Mouse (Mus musculus): ENCODE results near the gene Cdc20b. TPM values are rescaled to one million over a fixed set of nuclear protein-coding genes. Genes with fewer than 3 reads are reported as not detected.

The Cdc20b gene
- total RNA-seq, 2 experiments from 2014 or later: not detected

- intact Hi-C loops (cut with DNase I): no loop called here
Measured at GRCm38 (mm10) chr13:113082101-113082500, 47.2 kb downstream of the Cdc20b start.

DNA sequence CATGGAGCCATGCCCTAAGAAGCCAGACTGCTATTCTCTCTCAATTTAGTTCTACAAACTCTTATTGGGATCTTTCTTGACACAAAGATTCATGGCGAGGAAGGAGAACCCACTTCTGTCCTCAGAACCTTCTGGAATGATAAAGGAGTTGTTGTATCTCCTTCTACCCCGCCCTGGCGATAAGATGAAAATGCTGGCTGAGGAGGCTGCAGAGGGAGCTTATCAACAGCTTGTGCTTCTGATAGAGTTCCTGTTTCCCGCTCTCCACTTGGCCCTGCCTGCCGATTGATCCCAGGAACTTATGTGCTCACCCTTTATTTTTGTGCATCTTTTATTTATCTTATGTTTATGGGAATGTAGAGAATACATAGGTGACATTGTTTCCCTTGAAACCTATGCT, 49.8 kb downstream of the Cdc20b start:
- DNase-seq (ENCODE audit: low spot score in 2 of 2): no peak
- intact Hi-C loops (cut with DNase I): no loop called here

More at GRCm38 (mm10) chr13:113082101-113082500, 47.2 kb downstream of the Cdc20b start:
- DNase-seq (ENCODE audit: low spot score in 2 of 2): no peak

DNA sequence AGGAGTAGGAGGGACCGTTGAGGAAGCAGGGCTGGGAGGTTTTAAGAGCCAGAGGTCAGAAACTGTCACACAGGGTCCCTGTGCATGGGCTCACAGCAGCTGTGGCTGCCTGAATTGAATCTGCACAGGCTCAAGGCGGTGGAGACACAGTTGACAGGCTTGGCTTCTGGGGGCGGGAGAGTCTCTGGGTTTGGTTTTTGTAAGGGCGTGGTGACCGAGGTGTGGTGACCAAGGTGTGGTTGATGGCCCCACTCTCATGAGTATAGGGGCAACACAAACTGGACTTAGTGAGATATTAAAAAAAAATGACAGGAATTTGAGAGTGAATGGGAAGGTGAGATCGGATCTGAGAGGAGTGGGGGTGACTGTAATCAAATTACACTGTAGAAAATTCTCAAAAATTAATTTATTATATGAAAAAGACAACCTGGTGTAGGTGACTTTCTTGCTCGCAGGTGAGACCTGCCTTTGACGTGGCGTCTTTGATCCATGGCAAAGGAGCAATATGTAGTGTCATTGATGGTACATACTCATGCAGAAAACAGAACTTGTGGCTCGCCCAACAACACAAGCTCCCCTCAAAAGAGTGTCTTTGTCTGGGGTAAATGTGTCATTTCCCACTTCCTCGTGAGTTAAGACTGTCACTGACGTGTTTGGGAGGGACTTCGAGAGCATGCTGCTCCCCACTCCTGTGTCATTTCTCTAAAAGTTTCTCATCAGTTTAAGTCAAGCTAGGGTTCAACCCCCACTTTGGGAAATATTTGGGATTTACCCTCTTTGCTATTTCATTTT, 52.5 kb downstream of the Cdc20b start:
- intact Hi-C loops (cut with DNase I): no loop called here

DNA sequence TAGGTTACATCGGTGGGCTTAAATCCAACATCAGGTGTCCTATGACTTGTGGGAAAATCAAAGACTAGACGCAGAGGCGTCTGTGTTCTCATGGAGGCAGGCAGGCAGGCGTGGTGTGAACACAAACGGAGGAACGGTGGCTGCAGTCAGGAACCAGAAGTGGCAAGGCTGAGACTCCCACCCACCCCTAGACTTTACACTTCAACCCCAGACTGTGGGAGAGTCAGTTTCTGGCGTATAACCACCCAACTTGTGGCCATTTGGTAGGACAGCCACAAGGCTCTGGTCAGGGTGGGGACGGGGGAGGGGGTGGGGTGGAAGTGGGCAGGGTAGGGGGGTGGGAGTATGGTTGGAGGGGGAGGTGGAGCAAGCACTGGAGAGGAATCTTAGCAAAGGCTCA, 55.6 kb downstream of the Cdc20b start:
- DNase-seq (ENCODE audit: low spot score in 2 of 2): no peak
- intact Hi-C loops (cut with DNase I): no loop called here

More for the DNA sequence above, 52.5 kb downstream of the Cdc20b start:
- no peak for DNase-seq (ENCODE audit: low spot score in 2 of 2)

GRCm38 (mm10) chr13:113094618-113095017, 59.7 kb downstream of the Cdc20b start:
- DNase-seq (ENCODE audit: low spot score in 2 of 2): no peak
- intact Hi-C loops (cut with DNase I): no loop called here

GRCm38 (mm10) chr13:113097011-113097410, 62.1 kb downstream of the Cdc20b start:
- no peak for DNase-seq (ENCODE audit: low spot score in 2 of 2)
- intact Hi-C loops (cut with DNase I): no loop called here

DNA sequence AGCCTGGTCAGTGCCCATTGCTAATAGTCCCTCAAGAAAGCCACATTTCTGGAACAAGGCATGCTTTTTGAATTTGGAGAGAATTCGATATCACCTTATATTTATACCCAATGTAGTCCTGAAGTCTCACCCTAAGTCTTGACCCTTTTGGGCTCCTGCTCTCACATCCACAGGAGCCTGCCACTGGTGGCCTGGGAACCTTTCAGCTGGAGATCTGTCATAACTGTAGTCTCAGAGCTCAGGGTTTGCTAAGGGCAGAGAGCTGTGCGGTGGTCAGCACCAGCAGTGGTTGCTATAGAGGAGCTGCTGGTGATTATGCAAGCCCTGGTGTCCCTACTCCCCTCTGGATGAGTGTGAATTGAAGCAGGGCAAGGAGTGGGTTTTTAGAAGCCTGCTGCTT, 63.5 kb downstream of the Cdc20b start:
- DNase-seq (ENCODE audit: low spot score in 2 of 2): no peak
- intact Hi-C loops (cut with DNase I): no loop called here

DNA sequence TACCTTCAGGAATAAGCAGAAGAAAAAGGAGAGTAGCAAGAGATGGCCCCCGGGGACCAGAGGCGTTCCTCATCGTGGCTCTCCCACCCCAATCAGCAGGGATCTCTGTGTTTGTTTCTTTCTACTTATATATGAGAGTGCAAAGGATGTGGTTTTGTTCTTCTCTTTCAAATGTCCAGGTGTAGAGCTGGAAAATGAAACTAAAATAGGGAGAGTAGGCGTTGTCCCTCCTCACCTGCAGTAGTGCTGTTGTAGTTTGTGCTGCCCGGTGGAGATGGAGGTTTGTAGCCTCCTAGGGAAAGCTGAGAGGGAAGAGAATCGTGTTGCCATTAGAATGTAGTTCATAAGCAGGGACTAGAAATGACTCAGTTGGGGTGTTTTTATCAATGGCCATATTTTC, 66.0 kb downstream of the Cdc20b start, which contains the start of gene Gzma:
TSS of gene Gzma (minus strand) at position 103 of the 400 bp plus-strand sequence.
- DNase-seq (ENCODE audit: low spot score in 2 of 2): no peak
- intact Hi-C loops (cut with DNase I): loop anchor here (1.0 kb wide), 1 partner anchor 9 kb away; no protein-coding TSS in a partner anchor

GRCm38 (mm10) chr13:113101804-113102203, 66.9 kb downstream of the Cdc20b start:
- DNase-seq (ENCODE audit: low spot score in 2 of 2): no peak
- intact Hi-C loops (cut with DNase I): no loop called here

DNA sequence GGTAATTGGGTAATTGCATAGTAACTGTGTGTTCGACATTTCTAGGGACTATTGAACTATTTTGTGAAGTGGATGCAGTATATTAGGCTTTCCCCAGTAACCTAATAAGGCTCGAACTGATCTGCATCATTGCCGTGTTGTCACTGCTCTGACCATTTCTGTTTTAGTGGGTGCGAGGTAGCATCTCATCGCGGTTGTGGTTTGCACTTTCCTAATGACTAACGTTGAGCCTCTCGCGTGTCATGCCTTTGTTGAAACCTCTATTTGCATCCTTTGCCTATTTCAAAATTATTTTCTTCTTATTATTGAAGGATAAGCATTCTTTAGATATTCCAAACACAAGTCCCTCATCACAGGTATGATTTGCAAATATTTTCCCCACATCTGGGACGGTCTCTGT, 69.8 kb downstream of the Cdc20b start:
- no peak for DNase-seq (ENCODE audit: low spot score in 2 of 2)
- intact Hi-C loops (cut with DNase I): no loop called here

DNA sequence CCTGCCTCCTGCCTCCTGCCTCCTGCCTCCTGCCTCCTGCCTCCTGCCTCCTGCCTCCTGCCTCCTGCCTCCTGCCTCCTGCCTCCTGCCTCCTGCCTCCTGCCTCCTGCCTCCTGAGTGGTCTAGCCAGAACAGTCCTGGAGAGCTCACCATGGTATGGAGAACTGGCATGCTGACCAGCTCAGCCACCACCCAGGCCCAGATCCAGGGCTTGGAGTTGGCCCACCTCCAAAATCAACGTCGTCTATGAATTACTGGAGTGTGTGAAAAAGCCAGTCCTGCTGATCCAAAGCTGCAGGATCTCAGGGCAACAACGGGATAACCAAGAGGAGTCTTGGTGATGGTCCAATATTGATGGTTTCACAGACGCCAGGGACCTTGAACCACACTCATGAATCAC, 84.1 kb downstream of the Cdc20b start:
- DNase-seq (ENCODE audit: low spot score in 2 of 2): no peak
- intact Hi-C loops (cut with DNase I): no loop called here

- intact Hi-C loops (cut with DNase I): no loop called here
Measured at GRCm38 (mm10) chr13:113120324-113121237, 85.7 kb downstream of the Cdc20b start.

DNA sequence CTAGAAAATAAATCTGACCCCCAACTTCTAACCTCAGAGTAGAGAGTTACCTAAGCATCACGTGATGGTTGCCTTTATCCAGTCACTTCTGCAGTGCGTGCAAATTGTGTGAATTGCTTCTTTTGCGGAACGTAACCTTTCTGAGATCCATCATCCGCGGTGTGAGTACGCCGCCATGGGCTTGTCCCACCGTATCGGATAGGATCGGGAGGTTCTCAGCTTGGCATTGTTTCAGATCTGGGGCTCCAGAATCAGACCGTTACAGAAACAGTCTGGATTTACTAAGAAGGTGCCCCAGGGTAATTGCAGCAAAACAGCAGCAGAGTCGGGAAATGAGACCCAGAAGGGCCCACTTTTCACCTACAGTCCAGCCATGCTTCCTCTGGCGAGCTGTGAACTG, 86.4 kb downstream of the Cdc20b start:
- intact Hi-C loops (cut with DNase I): no loop called here
- DNase-seq (ENCODE audit: low spot score in 2 of 2): no peak

More at GRCm38 (mm10) chr13:113120324-113121237, 85.7 kb downstream of the Cdc20b start:
- no peak for DNase-seq (ENCODE audit: low spot score in 2 of 2)

- DNase-seq (ENCODE audit: low spot score in 2 of 2): no peak
Measured at GRCm38 (mm10) chr13:113129974-113130373, 95.1 kb downstream of the Cdc20b start.

GRCm38 (mm10) chr13:113139597-113139996, 104.7 kb downstream of the Cdc20b start:
- intact Hi-C loops (cut with DNase I): loop anchor here (5.0 kb wide), 1 partner anchor 92 kb away; the partner anchor contains the start of gene Gpx8
- DNase-seq (ENCODE audit: low spot score in 2 of 2): no peak

More at GRCm38 (mm10) chr13:113129974-113130373, 95.1 kb downstream of the Cdc20b start:
- intact Hi-C loops (cut with DNase I): no loop called here

Small RNAs within 50 kb of the gene (microRNA-seq; reads per million reads assigned to microRNA genes)
- gene Mir449a: 44.9 reads per million, percentile 48 among the genes with 10 or more reads in this experiment
- not detected for gene Mir449b
- gene Mir449c: not detected

Other genes starting within 250 kb of the Cdc20b start
- 10 to 100 TPM; 24.6 to 30.9 TPM for gene Plpp1, start 234.3 kb upstream of the Cdc20b start, total RNA-seq (2021)
- 10 to 100 TPM; 39.3 to 45.5 TPM for gene Mtrex, start 107.7 kb upstream of the Cdc20b start, total RNA-seq (2021)
- 10 to 100 TPM; 19.1 to 21.0 TPM for gene Dhx29, start 107.7 kb upstream of the Cdc20b start, total RNA-seq (2021)
- 1 to 10 TPM; 1.7 to 1.8 TPM for gene Ccno, start 47.3 kb upstream of the Cdc20b start, total RNA-seq (2021)
- gene Mcidas, start 41.3 kb upstream of the Cdc20b start, total RNA-seq (2021): under 1 TPM; 0.39 to 0.69 TPM
- gene Gpx8, start 11.3 kb downstream of the Cdc20b start, total RNA-seq (2021): 1 to 10 TPM; 9.3 to 9.5 TPM
- gene Gzma, start 65.9 kb downstream of the Cdc20b start, total RNA-seq (2021): not detected
- under 1 TPM; 0.25 to 0.32 TPM for gene Esm1, start 174.5 kb downstream of the Cdc20b start, total RNA-seq (2021)
- gene Gzmk, start 190.8 kb downstream of the Cdc20b start, total RNA-seq (2021): under 1 TPM in 1 of 2 experiments, not detected in 1; 0.52 TPM

Measured in left cerebral cortex, postnatal 36 days (tissue).